22 mouse cellular contexts compared by ENCODE assay signal in genomic region chr6:31212080-31212479, GRCm38 (mm10).
A peak's percentile ranks its signal among the peaks of the same experiment; 100 is the strongest.
DNase-seq lines count a peak whose midpoint lies in the region; ATAC-seq and TF ChIP-seq lines count a peak whose summit lies in the region.
"Had no signal": no experiment of that assay in that cellular context is flagged by ENCODE, and none has a peak within 500 bp of the region (broad histone marks: within the 10 kb centered on the region; RNA-seq: fewer than 3 reads in every experiment).

No protein-coding gene starts in this region.

- TF ChIP-seq POLR2A in brain, embryonic 14.5 days (IDR thresholded peaks at IDR 0.05; ENCODE audit: borderline replicate concordance, extremely low read depth, insufficient read depth, insufficient read length, poor library complexity, severe bottlenecking) = no peak

- DNase-seq in frontal cortex, postnatal 25 days (ENCODE audit: low spot score in 2 of 2) = no peak
- DNase-seq in left cerebral cortex, postnatal 25 days (ENCODE audit: low spot score in 2 of 2) = peak; percentile 20 to 70
- DNase-seq in left cerebral cortex, adult 8-10 months (ENCODE audit: low spot score in 2 of 2) = no peak
- peak; percentile 21 for DNase-seq in brain, embryonic 14.5 days (ENCODE audit: low read depth)
- DNase-seq in spleen, adult 18-20 months = no peak
- DNase-seq in heart, postnatal 4 days = no peak
- DNase-seq: adrenal gland, postnatal 10 days; cerebellum, adult 18-20 months; cerebellum, postnatal 36 days; embryo, embryonic 11 days; gastrocnemius, postnatal 10 days; kidney, adult 8-10 months; liver; lung, adult 2 months; lung, postnatal 10 days; thymus, postnatal 14 days had no signal

- intact Hi-C loops in left cerebral cortex, postnatal 25 days (cut with DNase I) = loop anchor here (5.0 kb wide), 1 partner anchor 240 kb away; no protein-coding TSS in a partner anchor

- ATAC-seq in frontal cortex, adult (ENCODE audit: low TSS enrichment) = peak; percentile 29; the same call in 1 of the 2 replicates
- ATAC-seq: forebrain, embryonic 14.5 days; hindbrain, postnatal 0 days; intestine, embryonic 16.5 days; midbrain, embryonic 16.5 days; Patski had no signal

- TF ChIP-seq CTCF in brain, embryonic 14.5 days (IDR thresholded peaks at IDR 0.05; ENCODE audit: borderline replicate concordance, extremely low read depth, insufficient read depth, insufficient read length) = no peak

Comparison
In these comparisons a context has a peak if more than half of its experiments do, and no peak if none do; other contexts are left out.
1. DNase-seq: peak in left cerebral cortex, postnatal 25 days (2 of 2) and brain, embryonic 14.5 days (single experiment); none in frontal cortex, postnatal 25 days (0 of 2), left cerebral cortex, adult 8-10 months (0 of 2), spleen, adult 18-20 months (0 of 2) and heart, postnatal 4 days (single experiment).